Comparison of ENCODE assay signal across 8 mouse cellular contexts in the genomic region with DNA sequence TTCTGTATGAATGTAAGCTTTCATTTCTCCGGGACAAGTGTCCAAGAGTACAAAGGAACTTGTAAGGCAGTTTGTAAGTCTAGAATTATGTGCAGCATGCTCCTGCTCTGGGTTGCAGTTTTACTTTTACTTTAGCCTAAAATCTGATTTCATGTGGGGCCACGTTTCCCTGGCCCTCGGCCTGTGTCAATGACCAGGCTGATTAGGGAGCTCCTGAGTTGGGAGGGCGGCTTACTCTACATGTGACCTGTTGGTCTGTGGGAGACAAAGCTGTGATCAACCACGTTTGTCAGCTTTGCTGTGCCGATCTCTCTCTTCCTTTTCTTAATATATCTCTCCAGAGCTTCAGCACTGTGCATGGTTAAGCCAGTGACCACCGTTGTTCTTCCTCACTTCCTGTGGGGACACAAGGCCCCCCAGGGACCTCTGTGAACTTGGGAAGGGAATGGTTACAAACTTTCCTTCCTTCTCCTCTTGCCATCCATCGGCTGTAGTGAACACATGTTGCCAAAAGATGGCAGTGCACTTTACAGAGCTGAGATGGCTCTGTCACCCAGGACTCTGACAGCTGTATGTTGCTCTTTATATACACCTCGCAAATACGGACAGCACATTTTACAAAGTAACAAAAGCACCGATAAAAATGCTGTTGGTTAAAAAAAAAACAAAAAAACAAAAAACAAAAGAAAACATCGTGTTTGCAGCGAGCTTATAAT. TPM values are rescaled to one million over a fixed set of nuclear protein-coding genes. Genes with fewer than 3 reads are reported as not detected.
A peak's percentile ranks its signal among the peaks of the same experiment; 100 is the strongest.
DNase-seq lines count a peak whose midpoint lies in the region; ATAC-seq and TF ChIP-seq lines count a peak whose summit lies in the region.

No protein-coding gene starts in this region.

- no peak overlapping the region for H3K27ac ChIP-seq in left cerebral cortex, adult 2 months
- no peak overlapping the region for H3K27ac ChIP-seq in hindbrain, embryonic 16.5 days (ENCODE audit: low read depth, low read length)

- no peaks in the 10 kb centered on the region for H3K9me3 ChIP-seq in hindbrain, embryonic 16.5 days (ENCODE audit: control insufficient read depth, low read length)

- H3K36me3 ChIP-seq in hindbrain, embryonic 16.5 days (ENCODE audit: control insufficient read depth, insufficient read depth, low read length) = no peaks in the 10 kb centered on the region

- 52% methylated on average over 13 of the region's 13 CpGs for WGBS in hindbrain, embryonic 16.5 days

- no peak overlapping the region for H3K9ac ChIP-seq in hindbrain, embryonic 16.5 days (ENCODE audit: low read depth, low read length)

- H3K4me2 ChIP-seq in hindbrain, embryonic 16.5 days (ENCODE audit: low read length) = no peak overlapping the region

- ATAC-seq in hindbrain, embryonic 16.5 days = peak; percentile 34; the same call in 1 of the 2 replicates

- H3K4me3 ChIP-seq in left cerebral cortex, adult 2 months = no peak overlapping the region
- H3K4me3 ChIP-seq in hindbrain, embryonic 16.5 days (ENCODE audit: low read length) = no peak overlapping the region

- peak; percentile 78 for TF ChIP-seq CTCF in left cerebral cortex, adult 2 months (IDR thresholded peaks at IDR 0.05)

- H3K27me3 ChIP-seq in hindbrain, embryonic 16.5 days (replicated peaks; ENCODE audit: control insufficient read depth, insufficient read depth, low read length) = no peaks in the 10 kb centered on the region

- intact Hi-C loops in left cerebral cortex, adult 2 months (cut with DNase I) = loop anchor here (1.0 to 2.0 kb wide), 3 partner anchors 40 to 293 kb away; no protein-coding TSS in a partner anchor
- intact Hi-C loops in left cerebral cortex, postnatal 36 days (cut with DNase I) = loop anchor here (2.0 to 5.0 kb wide), 2 partner anchors 294 to 456 kb away; no protein-coding TSS in a partner anchor

- DNase-seq in adrenal gland, adult (ENCODE audit: inconsistent age in 2 of 2, low spot score in 1 of 2) = peak; percentile 16 to 69
- no peak for DNase-seq in adrenal gland, postnatal 4 days (ENCODE audit: low spot score in 2 of 2)
- peak in 1 of 2 experiments; percentile 47 for DNase-seq in left cerebral cortex, adult 2 months (ENCODE audit: extremely low spot score in 1 of 2, low spot score in 2 of 2)
- no peak for DNase-seq in left cerebral cortex, postnatal 36 days (ENCODE audit: low spot score in 2 of 2)
- DNase-seq in adrenal gland, postnatal 25 days = peak; percentile 16
- peak; percentile 55 for DNase-seq in lung, postnatal 25 days (ENCODE audit: low spot score)
- DNase-seq in yolk sac, embryonic 10.5 days (ENCODE audit: low spot score) = peak; percentile 37

- peaks cover 19% of the 10 kb centered on the region for H3K4me1 ChIP-seq in hindbrain, embryonic 16.5 days (ENCODE audit: control insufficient read depth, insufficient read depth, low read depth, low read length)

RNA-seq across cellular contexts. Expression of a gene that starts 41.7 kb away (rescaled TPM):
- total RNA-seq in adrenal gland, postnatal 4 days (2021) = 10 to 100 TPM; 23.3 to 45.1 TPM
- total RNA-seq in left cerebral cortex, adult 2 months (2021) = 100 to 1,000 TPM; 104 to 119 TPM
- 100 to 1,000 TPM; 100 to 126 TPM for total RNA-seq in left cerebral cortex, postnatal 36 days (2021)
- total RNA-seq in adrenal gland, postnatal 25 days (2021) = 30.5 and 46.1 TPM in 2 replicates
- 9.1 and 9.5 TPM in 2 replicates for polyA plus RNA-seq in hindbrain, embryonic 16.5 days (2015; fragmentation: Nextera tagmentation; extraction: Ambion mirVana)

Comparison
In these comparisons a context has a peak if more than half of its experiments do, and no peak if none do; other contexts are left out.
1. DNase-seq: peak in adrenal gland, adult (2 of 2), adrenal gland, postnatal 25 days (single experiment), lung, postnatal 25 days (single experiment) and yolk sac, embryonic 10.5 days (single experiment); none in adrenal gland, postnatal 4 days (0 of 2) and left cerebral cortex, postnatal 36 days (0 of 2).